Mouse (Mus musculus) lung, postnatal 4 days (tissue): ENCODE measurements around the gene Alox5.

Experiments
- DNase-seq, 2 experiments: peaks; one replicate each; pipeline ENCODE4 v3.0.0; 2021

Alox5 gene

GRCm38 (mm10) chr6:116381605-116382004 lies 79.4 kb downstream of the Alox5 start:
- no peak for DNase-seq

- DNase-seq, result no peak
Measured at GRCm38 (mm10) chr6:116380157-116380556, 80.8 kb downstream of the Alox5 start.

DNA sequence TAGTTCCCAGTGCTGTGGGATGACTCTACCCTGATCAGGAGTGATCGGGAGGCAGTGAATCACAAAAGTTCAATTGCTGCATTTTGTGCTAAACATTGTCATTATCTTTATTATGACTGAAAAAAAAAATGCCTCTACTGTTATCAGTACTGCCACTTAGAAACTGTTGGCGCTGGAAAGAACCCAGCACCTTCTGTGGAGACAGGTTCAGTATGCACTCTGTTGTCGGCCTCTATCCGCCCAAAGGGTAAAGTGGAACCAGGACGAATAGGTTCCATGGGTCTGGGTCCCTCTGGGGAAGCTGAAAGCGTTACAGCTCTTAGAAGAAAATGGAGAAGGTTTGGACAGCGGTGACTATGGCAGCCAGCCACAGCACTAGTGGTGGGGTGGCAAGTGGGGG lies 82.1 kb downstream of the Alox5 start:
- DNase-seq, result no peak

DNA sequence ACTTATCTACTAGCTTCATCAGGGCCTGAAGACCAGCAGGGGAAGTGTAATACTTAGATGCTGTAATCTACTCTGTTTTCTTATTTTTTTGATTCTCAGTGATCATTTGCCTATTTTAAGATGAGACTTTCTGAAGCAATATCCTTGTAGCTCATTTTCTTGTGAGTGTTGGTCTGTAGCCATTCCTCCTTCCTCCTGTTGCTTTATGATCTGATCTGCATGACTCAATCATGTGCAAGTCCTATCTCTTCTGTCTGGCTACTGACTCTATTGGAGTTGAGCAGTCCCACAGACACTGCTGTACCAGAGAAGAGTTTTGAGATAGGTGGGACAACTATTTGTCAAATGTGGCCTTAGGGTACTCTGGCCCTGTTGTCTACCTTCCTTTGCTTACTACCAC lies 86.4 kb downstream of the Alox5 start:
- DNase-seq, result no peak

DNA sequence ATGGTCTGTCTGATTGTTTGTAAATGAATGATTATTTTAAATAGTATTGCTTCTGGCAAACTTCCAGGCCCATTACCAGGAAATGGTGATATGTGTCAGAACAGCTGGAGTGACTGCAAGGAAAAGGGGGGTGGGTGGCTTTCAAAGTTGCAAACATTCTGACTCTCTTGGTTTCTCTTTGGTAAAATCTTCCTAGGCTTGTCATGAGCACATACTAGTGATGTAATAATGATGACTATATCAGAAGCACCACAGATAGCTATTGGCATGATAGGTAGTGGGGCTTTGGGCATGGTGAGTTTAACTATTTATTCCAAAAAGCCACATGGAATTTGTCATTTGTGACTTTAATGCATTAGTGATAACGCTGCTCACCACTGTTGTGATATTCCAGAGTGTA lies 86.8 kb downstream of the Alox5 start:
- DNase-seq, result no peak

DNA sequence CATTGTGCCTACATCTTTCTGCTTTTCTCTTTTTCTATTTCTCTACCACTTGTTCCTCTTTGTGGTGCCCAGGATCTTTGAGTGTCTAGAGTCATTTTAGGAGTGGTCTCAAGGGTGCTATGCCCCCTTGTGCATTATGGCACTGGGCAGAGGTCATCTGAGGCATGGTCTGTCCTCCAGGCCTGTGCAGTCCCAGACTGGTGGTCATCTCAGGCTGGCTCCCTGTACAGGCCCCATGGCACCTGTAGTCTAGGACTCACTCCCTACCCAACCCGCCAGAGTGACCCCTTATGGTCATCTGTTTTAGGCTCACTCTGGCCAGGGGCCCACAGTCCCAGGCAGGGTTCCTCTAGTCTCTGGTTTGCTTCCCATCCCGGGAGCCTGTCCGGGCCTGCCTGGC lies 89.5 kb downstream of the Alox5 start:
- DNase-seq, result no peak

DNA sequence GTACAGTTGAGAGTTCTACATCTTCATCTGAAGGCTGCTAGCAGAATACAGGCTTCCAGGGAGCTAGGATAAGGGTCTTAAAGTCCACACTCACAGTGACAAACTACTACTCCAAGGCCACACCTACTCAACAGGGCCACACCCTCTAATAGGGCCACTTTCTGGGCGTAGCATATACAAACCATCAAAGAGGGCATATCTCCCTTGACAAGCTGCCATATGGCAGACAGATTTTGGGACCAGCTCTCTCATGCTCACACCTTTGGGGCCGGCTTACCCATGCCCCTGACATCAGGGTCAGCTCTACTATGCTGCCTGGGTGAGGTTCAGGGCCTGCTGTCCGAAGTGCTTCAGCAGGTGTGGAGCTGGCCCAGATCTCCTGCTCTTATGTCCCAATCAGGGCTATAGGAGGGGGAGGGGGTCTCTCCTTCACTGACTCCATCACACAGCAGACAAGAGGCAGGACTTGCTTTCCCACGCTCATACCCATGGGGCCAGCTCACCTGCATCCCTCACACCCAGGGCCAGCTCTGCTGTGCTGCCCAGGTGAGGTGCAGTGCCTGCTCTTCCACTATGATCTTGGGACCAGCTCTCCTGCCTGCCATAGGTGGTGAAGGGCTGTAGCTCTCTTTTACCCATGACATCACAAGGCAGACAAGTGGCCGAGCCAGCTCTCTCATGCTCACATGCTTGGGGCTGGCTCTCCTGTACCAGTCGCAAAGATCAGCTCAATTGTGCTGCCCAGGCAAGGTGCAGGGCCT lies 90.6 kb downstream of the Alox5 start:
- DNase-seq, result no peak

- no peak for DNase-seq
Measured at GRCm38 (mm10) chr6:116369811-116370210, 91.2 kb downstream of the Alox5 start.

DNA sequence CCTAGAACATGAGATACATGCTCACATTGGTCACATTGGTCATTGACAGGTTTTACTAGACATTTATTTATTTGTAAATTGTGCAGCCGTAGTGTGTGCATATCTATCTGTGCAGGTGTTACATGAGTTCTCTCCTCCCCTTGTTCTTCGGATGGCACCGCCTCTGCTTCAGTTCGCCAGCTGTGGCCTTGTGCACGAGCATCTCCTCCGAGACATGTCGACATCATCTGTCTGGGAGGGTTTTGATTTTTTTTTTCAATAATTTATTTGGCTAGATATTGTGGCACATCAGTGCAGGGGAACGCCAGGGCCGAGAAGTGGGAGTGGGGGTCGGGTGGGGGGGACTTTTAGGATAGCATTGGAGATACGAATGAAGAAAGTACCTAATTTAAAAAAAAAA lies 93.0 kb downstream of the Alox5 start:
- no peak for DNase-seq

- no peak for DNase-seq
Measured at GRCm38 (mm10) chr6:116361993-116362392, 99.0 kb downstream of the Alox5 start.

DNA sequence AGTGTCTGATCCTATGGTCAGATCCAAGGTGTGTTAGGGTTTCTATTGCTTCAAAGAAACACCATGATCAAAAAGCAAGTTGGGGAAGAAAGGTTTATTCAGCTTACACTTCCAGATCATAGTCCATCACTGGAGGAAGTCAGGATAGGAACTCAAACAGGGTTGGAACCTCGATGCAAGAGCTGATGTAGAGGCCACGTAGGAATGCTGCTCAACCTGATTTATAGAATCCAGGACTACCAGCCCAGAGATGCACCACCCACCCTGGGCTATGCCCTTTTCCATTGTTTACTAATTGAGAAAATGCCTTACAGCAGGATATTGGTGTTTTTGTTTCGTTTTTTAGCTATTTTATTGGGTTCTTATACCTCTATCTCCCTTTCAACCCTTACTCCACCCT lies 99.5 kb downstream of the Alox5 start:
- DNase-seq, result no peak
